Mouse (Mus musculus) intestine, embryonic 14.5 days (tissue): ENCODE data around the gene Eif4b. TPM values are rescaled to one million over a fixed set of nuclear protein-coding genes. Genes with fewer than 3 reads are reported as not detected.

Experiments used
- ATAC-seq: fragments of 200-750 bp; cut with Nextera tagmentation; replicated peaks from 2 replicates; pipeline ENCODE4 v1.8.0; 2017; ENCODE audit warnings: low read depth, moderate number of reproducible peaks, moderate TSS enrichment, moderate library complexity; ENCODE audit not compliant: low FRiP score, low TSS enrichment
- DNase-seq: peaks from one replicate; pipeline ENCODE4 v3.0.0-alpha.2; 2018; ENCODE audit warnings: low spot score
- H3K27ac ChIP-seq: fragments of 300-500 bp; sonication (generic); 2 replicates; pipeline ENCODE4 v1.5.1; 2014; ENCODE audit warnings: low read depth, mild to moderate bottlenecking, control low read depth
- H3K27me3 ChIP-seq: fragments of 300-500 bp; sonication (generic); replicated peaks from 2 replicates; pipeline ENCODE4 v1.6.1; 2014; ENCODE audit warnings: low read length, control low read depth; ENCODE audit not compliant: control insufficient read depth, insufficient read depth
- H3K36me3 ChIP-seq: fragments of 300-500 bp; sonication (generic); 2 replicates; pipeline ENCODE4 v1.6.1; 2014; ENCODE audit warnings: low read length, control low read depth; ENCODE audit not compliant: control insufficient read depth, insufficient read depth
- H3K4me1 ChIP-seq: fragments of 300-500 bp; sonication (generic); replicated peaks from 2 replicates; pipeline ENCODE4 v1.6.1; 2014; ENCODE audit warnings: low read length, control low read depth, mixed read lengths; ENCODE audit not compliant: control insufficient read depth, insufficient read depth
- H3K4me2 ChIP-seq: fragments of 300-500 bp; sonication (generic); 2 replicates; pipeline ENCODE4 v1.6.1; 2014; ENCODE audit warnings: low read length
- H3K4me3 ChIP-seq: fragments of 300-500 bp; sonication (generic); 2 replicates; pipeline ENCODE4 v1.5.1; 2014; ENCODE audit warnings: low read depth, low read length, control low read depth, mixed read lengths
- H3K9ac ChIP-seq: fragments of 300-500 bp; sonication (generic); 2 replicates; pipeline ENCODE4 v1.6.1; 2014; ENCODE audit warnings: mild to moderate bottlenecking, low read length
- H3K9me3 ChIP-seq: fragments of 300-500 bp; sonication (generic); 2 replicates; pipeline ENCODE4 v1.6.1; 2016; ENCODE audit warnings: low read length, control low read depth; ENCODE audit not compliant: control insufficient read depth
- WGBS: fragments of 180-500 bp; shearing (Covaris S2); extraction: QIAGEN DNeasy Blood & Tissue Kit; methylation state at CpG from one replicate; pipeline ENCODE4 v1.1.7; 2014; 5-methylcytosine and 5-hydroxymethylcytosine counted together
- polyA plus RNA-seq: library from polyadenylated mRNA; unstranded; fragments of >200 nt; fragmentation: Nextera tagmentation; extraction: Ambion mirVana; gene quantifications from 2 replicates; pipeline ENCODE4 v1.2.1, GENCODE M21; 2014

The Eif4b gene
- polyA plus RNA-seq, 1 experiment from 2014 or later, result 141 TPM

DNA sequence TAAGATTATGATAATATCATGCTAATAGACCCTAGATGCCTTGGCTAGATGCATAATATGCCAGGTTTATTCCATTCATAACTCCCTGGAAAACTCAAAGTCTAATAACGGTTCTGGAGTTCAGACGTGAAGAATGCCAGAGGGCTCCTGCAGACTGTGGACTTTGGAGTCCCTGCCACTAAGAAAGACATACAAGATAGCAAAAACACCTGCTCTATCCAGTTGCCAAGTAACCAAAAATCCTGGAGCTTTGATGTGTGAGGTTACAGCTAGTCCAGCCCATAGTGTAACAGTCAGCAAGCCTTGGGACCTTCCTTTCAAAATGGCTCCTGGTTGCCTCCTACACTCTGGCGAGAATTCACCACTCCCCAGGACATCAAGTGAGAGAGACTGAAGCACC, 28.8 kb upstream of the Eif4b start:
- no peak overlapping the region for H3K4me2 ChIP-seq
- no peak overlapping the region for H3K4me3 ChIP-seq
- WGBS, result 67% methylated on average over 3 of the region's 3 CpGs
- no peak overlapping the region for H3K27ac ChIP-seq
- H3K9ac ChIP-seq, result no peak overlapping the region
- no peaks in the 10 kb centered on the region for H3K4me1 ChIP-seq
- H3K27me3 ChIP-seq, result no peaks in the 10 kb centered on the region
- no peak for DNase-seq
- ATAC-seq, result no peak
- H3K9me3 ChIP-seq, result no peaks in the 10 kb centered on the region
- no peaks in the 10 kb centered on the region for H3K36me3 ChIP-seq

DNA sequence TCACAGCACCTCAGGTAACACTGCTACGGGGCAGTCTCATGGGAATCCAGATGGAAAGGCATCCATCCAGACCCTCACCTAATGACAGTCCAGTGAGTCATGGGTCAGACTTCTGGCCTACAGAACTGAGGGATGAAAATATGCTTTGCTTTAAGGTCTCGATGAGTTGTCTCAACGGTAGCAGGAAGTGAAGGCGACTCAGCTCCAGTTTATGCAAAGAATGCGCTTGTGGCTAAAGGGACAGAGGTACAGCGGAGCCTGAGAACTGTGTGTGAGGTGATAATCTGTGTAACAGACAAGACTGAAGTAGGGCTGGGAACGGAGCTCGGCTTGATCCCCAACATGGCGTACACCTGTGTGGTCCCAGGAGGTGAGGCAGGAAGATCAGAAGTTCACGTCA, 27.9 kb upstream of the Eif4b start:
- H3K27ac ChIP-seq, result no peak overlapping the region
- DNase-seq (no peak), ATAC-seq (no peak)
- no peak overlapping the region for H3K9ac ChIP-seq
- H3K4me3 ChIP-seq, result no peak overlapping the region
- no peaks in the 10 kb centered on the region for H3K9me3 ChIP-seq
- no peaks in the 10 kb centered on the region for H3K36me3 ChIP-seq
- H3K4me1 ChIP-seq, result no peaks in the 10 kb centered on the region
- no peaks in the 10 kb centered on the region for H3K27me3 ChIP-seq
- WGBS, result 83% methylated on average over 10 of the region's 10 CpGs
- no peak overlapping the region for H3K4me2 ChIP-seq

GRCm38 (mm10) chr15:102048006-102048405, 25.6 kb upstream of the Eif4b start:
- H3K27ac ChIP-seq, result no peak overlapping the region
- no peak overlapping the region for H3K4me2 ChIP-seq
- DNase-seq (no peak), ATAC-seq (no peak)
- H3K4me1 ChIP-seq, result peaks cover 8% of the 10 kb centered on the region; the same call in 1 of the 2 replicates
- no peaks in the 10 kb centered on the region for H3K27me3 ChIP-seq
- no peaks in the 10 kb centered on the region for H3K9me3 ChIP-seq
- WGBS, result 91% methylated on average over 6 of the region's 6 CpGs
- H3K9ac ChIP-seq, result no peak overlapping the region
- no peak overlapping the region for H3K4me3 ChIP-seq
- H3K36me3 ChIP-seq, result no peaks in the 10 kb centered on the region

- no peak for ATAC-seq
- H3K4me2 ChIP-seq, result no peak overlapping the region
- H3K27ac ChIP-seq, result no peak overlapping the region
- H3K9ac ChIP-seq, result no peak overlapping the region
- no peaks in the 10 kb centered on the region for H3K9me3 ChIP-seq
- H3K4me1 ChIP-seq, result peaks cover 8% of the 10 kb centered on the region; the same call in 1 of the 2 replicates
- H3K4me3 ChIP-seq, result no peak overlapping the region
- DNase-seq, result no peak
- H3K27me3 ChIP-seq, result no peaks in the 10 kb centered on the region
- no peaks in the 10 kb centered on the region for H3K36me3 ChIP-seq
These were observed 23.7 kb upstream of the Eif4b start for GRCm38 (mm10) chr15:102049871-102050270.

GRCm38 (mm10) chr15:102051920-102052683, 21.5 kb upstream of the Eif4b start:
- Histone ChIP-seq H3K4me2 (peak overlapping the region; percentile 75), H3K27me3 (no peaks in the 10 kb centered on the region), H3K36me3 (no peaks in the 10 kb centered on the region), H3K9ac (peak overlapping the region; percentile 46), H3K4me3 (peak overlapping the region; percentile 42), H3K4me1 (peaks cover 8% of the 10 kb centered on the region; the same call in 1 of the 2 replicates), H3K27ac (peak overlapping the region; percentile 54; the same call in 1 of the 2 replicates), H3K9me3 (no peaks in the 10 kb centered on the region)
- peak; percentile 80; the same call in 1 of the 2 replicates for ATAC-seq
- WGBS, result 1% methylated on average over 29 of the region's 33 CpGs
- DNase-seq, result peak; percentile 78

GRCm38 (mm10) chr15:102056495-102057174, 16.9 kb upstream of the Eif4b start:
- 89% methylated on average over 15 of the region's 15 CpGs for WGBS
- Histone ChIP-seq H3K9me3 (no peaks in the 10 kb centered on the region), H3K4me1 (peaks cover 5% of the 10 kb centered on the region; the same call in 1 of the 2 replicates), H3K9ac (no peak overlapping the region), H3K4me2 (no peak overlapping the region), H3K27me3 (no peaks in the 10 kb centered on the region), H3K27ac (no peak overlapping the region), H3K4me3 (no peak overlapping the region), H3K36me3 (no peaks in the 10 kb centered on the region)
- ATAC-seq (no peak), DNase-seq (no peak)

- H3K27me3 ChIP-seq, result no peaks in the 10 kb centered on the region
- H3K36me3 ChIP-seq, result no peaks in the 10 kb centered on the region
- no peaks in the 10 kb centered on the region for H3K9me3 ChIP-seq
- H3K4me3 ChIP-seq, result no peak overlapping the region
- ATAC-seq (peak; percentile 53), DNase-seq (peak; percentile 96)
- peaks cover 12% of the 10 kb centered on the region for H3K4me1 ChIP-seq
- H3K9ac ChIP-seq, result no peak overlapping the region
- H3K4me2 ChIP-seq, result no peak overlapping the region
- no peak overlapping the region for H3K27ac ChIP-seq
- WGBS, result 6% methylated on average over 20 of the region's 20 CpGs
These were observed 7.8 kb upstream of the Eif4b start for GRCm38 (mm10) chr15:102065661-102066325.

- Histone ChIP-seq H3K27ac (no peak overlapping the region), H3K4me3 (no peak overlapping the region), H3K4me1 (peaks cover 10% of the 10 kb centered on the region), H3K4me2 (no peak overlapping the region), H3K9ac (no peak overlapping the region), H3K27me3 (no peaks in the 10 kb centered on the region), H3K9me3 (no peaks in the 10 kb centered on the region), H3K36me3 (no peaks in the 10 kb centered on the region)
- DNase-seq (no peak), ATAC-seq (no peak)
- WGBS, result 68% methylated on average over 13 of the region's 13 CpGs
These were observed 2.8 kb upstream of the Eif4b start for GRCm38 (mm10) chr15:102070476-102071467.
